Mouse (Mus musculus) left cerebral cortex, adult 8-10 months (tissue): ENCODE measurements around the gene Zcchc7. TPM values are rescaled to one million over a fixed set of nuclear protein-coding genes. Genes with fewer than 3 reads are reported as not detected.

ENCODE experiments used
- DNase-seq, 2 experiments: peaks; one replicate each; pipeline ENCODE4 v3.0.0; 2022; ENCODE audit warnings: low spot score in 2 of 2
- microRNA-seq, 2 experiments: library from miRNA; unstranded; fragments of <30 nt; microRNA quantifications; one replicate each; pipeline ENCODE4 v1.2.0; 2022
- total RNA-seq, 4 experiments: library from RNA; stranded (reverse); gene quantifications; 2 replicates each; pipeline ENCODE4 v1.2.4; 2022

Gene Zcchc7
- total RNA-seq, 4 experiments from 2014 or later = 46.5 to 57.4 (median 51.1) TPM

- no peak for DNase-seq
These were observed 207.5 kb downstream of the Zcchc7 start for GRCm38 (mm10) chr4:44963156-44963555.

GRCm38 (mm10) chr4:44965175-44965574 lies 209.5 kb downstream of the Zcchc7 start:
- DNase-seq = no peak

- no peak for DNase-seq
These were observed 210.1 kb downstream of the Zcchc7 start for GRCm38 (mm10) chr4:44965736-44966135.

- no peak for DNase-seq
These were observed 211.7 kb downstream of the Zcchc7 start for GRCm38 (mm10) chr4:44967402-44967801.

GRCm38 (mm10) chr4:44970056-44970455 lies 214.4 kb downstream of the Zcchc7 start:
- DNase-seq = no peak

GRCm38 (mm10) chr4:44970612-44971110 lies 215.0 kb downstream of the Zcchc7 start:
- DNase-seq = no peak

- DNase-seq = peak; percentile 88 to 90
These were observed 217.8 kb downstream of the Zcchc7 start for GRCm38 (mm10) chr4:44973450-44973849.

GRCm38 (mm10) chr4:44973871-44974270 lies 218.2 kb downstream of the Zcchc7 start:
- no peak for DNase-seq

- DNase-seq = no peak
These were observed 218.7 kb downstream of the Zcchc7 start for GRCm38 (mm10) chr4:44974331-44974730.

GRCm38 (mm10) chr4:44976026-44976615 lies 220.4 kb downstream of the Zcchc7 start:
- DNase-seq = no peak

- DNase-seq = no peak
These were observed 221.4 kb downstream of the Zcchc7 start for GRCm38 (mm10) chr4:44976921-44977710.

- no peak for DNase-seq
These were observed 222.5 kb downstream of the Zcchc7 start for GRCm38 (mm10) chr4:44978175-44978574.

GRCm38 (mm10) chr4:44979794-44980338 lies 224.2 kb downstream of the Zcchc7 start:
- no peak for DNase-seq

- DNase-seq = peak; percentile 57 to 72
These were observed 225.8 kb downstream of the Zcchc7 start, which contains the start of gene Grhpr for GRCm38 (mm10) chr4:44981280-44981973. Gene Grhpr, plus strand, starts transcription at chr4:44981395.

Small RNA genes within 50 kb of the gene (microRNA-seq; reads per million reads assigned to microRNA genes)
- 0 reads per million in 2 experiments for gene Gm22639

Other genes starting within 250 kb of the Zcchc7 start
- gene Pax5, start 45.4 kb upstream of the Zcchc7 start, total RNA-seq = 1 to 10 TPM in 1 of 4 experiments, under 1 TPM in 1, not detected in 2; 0.07 to 3.7 TPM
- gene Grhpr, start 225.5 kb downstream of the Zcchc7 start, total RNA-seq = 10 to 100 TPM; 31.7 to 36.2 (median 33.1) TPM